Mouse (Mus musculus) small intestine, adult 2 months (tissue): ENCODE measurements at regions not wholly inside any gene's neighbourhood (a gene's known extent, or its start where the extent isn't known, plus 50 kb on each side); places are given as distances from the start of the nearest gene placed in this dataset.

Experiments
- CTCF ChIP-seq: fragments of 200-500 bp; IDR thresholded peaks from 2 replicates; pipeline ENCODE4 v1.5.1; 2012; ENCODE audit warnings: low read depth, mild to moderate bottlenecking, control low read depth, inconsistent platforms, low read length, moderate library complexity, mixed read lengths; ENCODE audit not compliant: insufficient replicate concordance, insufficient read length; ENCODE audit errors: extremely low read depth
- POLR2A ChIP-seq: fragments of 200-500 bp; IDR thresholded peaks from 2 replicates; pipeline ENCODE4 v1.6.1; 2012; ENCODE audit warnings: low read depth, mild to moderate bottlenecking, control low read depth, inconsistent platforms, low read length, moderate library complexity

GRCm38 (mm10) chr12:99642131-99642895 is 78.9 kb upstream of the Foxn3 start:
- TF ChIP-seq CTCF = no peak
- TF ChIP-seq POLR2A = no peak
